Mouse (Mus musculus) embryonic fibroblast, embryonic 13.5 days (primary cell): Measurements from ENCODE around the gene Fam171a2.

Source experiments
- CTCF ChIP-seq: IDR thresholded peaks from 2 replicates; pipeline ENCODE4 v1.5.1; 2011; ENCODE audit warnings: mild to moderate bottlenecking, control low read depth, low read length, moderate library complexity, borderline replicate concordance; ENCODE audit not compliant: insufficient read depth
- POLR2A ChIP-seq: IDR thresholded peaks from 2 replicates; pipeline ENCODE4 v1.6.1; 2011; ENCODE audit warnings: low read depth, mild to moderate bottlenecking, control low read depth, low read length, moderate library complexity

- TF ChIP-seq POLR2A = no peak
- TF ChIP-seq CTCF = no peak
Measured at GRCm38 (mm10) chr11:102444321-102444720, 3.2 kb downstream of the Fam171a2 start.
